Mouse (Mus musculus): Measurements from ENCODE around the gene Aimp2. TPM values are rescaled to one million over a fixed set of nuclear protein-coding genes. Genes with fewer than 3 reads are reported as not detected.
A peak's percentile ranks its signal among the peaks of the same experiment; 100 is the strongest.

The Aimp2 gene
- total and polyA plus RNA-seq, 3 experiments, result 30.4 to 40.6 (median 32.5) TPM

DNA sequence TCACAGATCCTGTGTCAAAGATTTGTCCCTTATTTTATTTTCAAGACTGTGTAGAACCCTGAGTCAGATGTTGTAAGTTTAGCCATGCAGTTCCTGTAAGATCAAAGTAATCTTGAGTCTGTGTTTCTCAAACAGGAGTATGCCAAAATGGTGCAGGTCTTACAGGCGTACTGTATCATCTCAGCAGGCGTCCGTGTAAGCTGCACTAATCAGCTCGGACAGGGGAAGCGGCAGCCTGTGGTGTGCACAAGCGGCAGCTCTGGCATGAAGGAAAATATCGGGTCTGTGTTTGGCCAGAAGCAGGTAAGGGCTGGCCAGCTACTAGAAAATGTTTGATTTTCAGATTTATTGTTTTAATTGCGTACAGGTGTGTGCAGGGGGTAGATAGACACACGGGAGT lies 6.6 kb upstream of the Aimp2 start:
- WGBS, result 95% methylated on average over 9 of the region's 9 CpGs
- TF ChIP-seq EP300 (IDR thresholded peaks at IDR 0.05; ENCODE audit: insufficient read depth, low read depth, low read length) (no peak), POLR2A (IDR thresholded peaks at IDR 0.05; ENCODE audit: insufficient read depth, low read depth, low read length) (no peak), CTCF (IDR thresholded peaks at IDR 0.05) (no peak)

DNA sequence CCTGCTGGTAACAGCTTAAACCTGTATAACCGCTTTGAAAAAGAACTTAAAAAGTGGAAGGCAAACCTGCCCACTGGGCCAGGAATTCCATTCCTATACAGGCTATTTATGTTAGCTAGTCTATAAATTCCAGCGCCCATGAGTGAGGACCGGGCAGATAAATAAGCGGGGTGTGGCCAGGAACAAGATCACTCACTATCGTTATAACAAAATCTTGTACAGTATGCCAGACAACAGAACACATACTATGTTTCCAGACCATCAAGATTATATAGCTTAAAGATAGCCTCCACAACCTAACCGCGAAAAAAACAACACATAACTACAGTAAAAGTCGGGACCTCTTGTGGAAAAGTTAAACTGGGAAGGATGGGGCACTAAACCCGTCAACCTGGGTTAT lies 721 bp downstream of the Aimp2 start:
- intact Hi-C loops (cut with DNase I), result loop anchor here (5.0 kb wide), 1 partner anchor 337 kb away; no protein-coding TSS in a partner anchor
- WGBS, result under 1% methylated on average over 9 of the region's 9 CpGs
- DNase-seq, result no peak
- TF ChIP-seq POLR2A (IDR thresholded peaks at IDR 0.05; ENCODE audit: insufficient read depth, low read depth, low read length), result no peak
- TF ChIP-seq EP300 (IDR thresholded peaks at IDR 0.05; ENCODE audit: insufficient read depth, low read depth, low read length), result no peak
- TF ChIP-seq CTCF (IDR thresholded peaks at IDR 0.05), result no peak
- Histone ChIP-seq H3K4me1 (ENCODE audit: control insufficient read depth, insufficient read depth, low read length) (no peaks in the 10 kb centered on the region), H3K79me2 (replicated peaks; ENCODE audit: control insufficient read depth, insufficient read depth, low read length) (no peaks in the 10 kb centered on the region), H3K4me3 (peak overlapping the region; percentile 86), H3K9ac (ENCODE audit: low read depth, low read length) (peak overlapping the region; percentile 81), H3K27me3 (ENCODE audit: control insufficient read depth, insufficient read depth, low read length) (no peaks in the 10 kb centered on the region), H3K27ac (peak overlapping the region; percentile 80), H3K36me3 (ENCODE audit: control insufficient read depth, insufficient read depth, low read length) (no peaks in the 10 kb centered on the region; the same call in 1 of the 2 replicates)

More for the DNA sequence above, 6.6 kb upstream of the Aimp2 start:
- no peaks in the 10 kb centered on the region for H3K27me3 ChIP-seq (ENCODE audit: control insufficient read depth, insufficient read depth, low read length)
- H3K36me3 ChIP-seq (ENCODE audit: control insufficient read depth, insufficient read depth, low read length), result no peaks in the 10 kb centered on the region
- no peaks in the 10 kb centered on the region for H3K4me1 ChIP-seq (ENCODE audit: control insufficient read depth, insufficient read depth, low read length)
- H3K4me3 ChIP-seq, result no peak overlapping the region
- DNase-seq, result no peak
- no peak overlapping the region for H3K27ac ChIP-seq
- intact Hi-C loops (cut with DNase I), result no loop called here
- no peaks in the 10 kb centered on the region for H3K79me2 ChIP-seq (replicated peaks; ENCODE audit: control insufficient read depth, insufficient read depth, low read length)
- H3K9ac ChIP-seq (ENCODE audit: low read depth, low read length), result no peak overlapping the region

- Histone ChIP-seq H3K79me2 (replicated peaks; ENCODE audit: control insufficient read depth, insufficient read depth, low read length) (no peaks in the 10 kb centered on the region), H3K36me3 (ENCODE audit: control insufficient read depth, insufficient read depth, low read length) (peaks cover 4% of the 10 kb centered on the region), H3K27me3 (ENCODE audit: control insufficient read depth, insufficient read depth, low read length) (no peaks in the 10 kb centered on the region), H3K9ac (ENCODE audit: low read depth, low read length) (no peak overlapping the region), H3K4me1 (ENCODE audit: control insufficient read depth, insufficient read depth, low read length) (no peaks in the 10 kb centered on the region), H3K4me3 (no peak overlapping the region), H3K27ac (no peak overlapping the region)
- no peak for DNase-seq
- WGBS, result 79% methylated on average over 8 of the region's 8 CpGs
- TF ChIP-seq CTCF (IDR thresholded peaks at IDR 0.05), result no peak
- no peak for TF ChIP-seq POLR2A (IDR thresholded peaks at IDR 0.05; ENCODE audit: insufficient read depth, low read depth, low read length)
- no peak for TF ChIP-seq EP300 (IDR thresholded peaks at IDR 0.05; ENCODE audit: insufficient read depth, low read depth, low read length)
- intact Hi-C loops (cut with DNase I), result loop anchor here (5.0 kb wide), 1 partner anchor 334 kb away; no protein-coding TSS in a partner anchor
These were observed 3.2 kb downstream of the Aimp2 start for GRCm38 (mm10) chr5:143906429-143906828.

GRCm38 (mm10) chr5:143903813-143904212 lies 5.8 kb downstream of the Aimp2 start:
- H3K4me1 ChIP-seq (ENCODE audit: control insufficient read depth, insufficient read depth, low read length), result peaks cover 1% of the 10 kb centered on the region
- H3K36me3 ChIP-seq (ENCODE audit: control insufficient read depth, insufficient read depth, low read length), result peaks cover 6% of the 10 kb centered on the region; the same call in 1 of the 2 replicates
- no peak overlapping the region for H3K9ac ChIP-seq (ENCODE audit: low read depth, low read length)
- WGBS, result 70% methylated on average over 4 of the region's 4 CpGs
- H3K27ac ChIP-seq, result no peak overlapping the region
- H3K27me3 ChIP-seq (ENCODE audit: control insufficient read depth, insufficient read depth, low read length), result no peaks in the 10 kb centered on the region
- no peaks in the 10 kb centered on the region for H3K79me2 ChIP-seq (replicated peaks; ENCODE audit: control insufficient read depth, insufficient read depth, low read length)
- intact Hi-C loops (cut with DNase I), result no loop called here
- no peak for TF ChIP-seq CTCF (IDR thresholded peaks at IDR 0.05)
- TF ChIP-seq POLR2A (IDR thresholded peaks at IDR 0.05; ENCODE audit: insufficient read depth, low read depth, low read length), result no peak
- no peak for TF ChIP-seq EP300 (IDR thresholded peaks at IDR 0.05; ENCODE audit: insufficient read depth, low read depth, low read length)
- no peak for DNase-seq
- H3K4me3 ChIP-seq, result no peak overlapping the region

DNA sequence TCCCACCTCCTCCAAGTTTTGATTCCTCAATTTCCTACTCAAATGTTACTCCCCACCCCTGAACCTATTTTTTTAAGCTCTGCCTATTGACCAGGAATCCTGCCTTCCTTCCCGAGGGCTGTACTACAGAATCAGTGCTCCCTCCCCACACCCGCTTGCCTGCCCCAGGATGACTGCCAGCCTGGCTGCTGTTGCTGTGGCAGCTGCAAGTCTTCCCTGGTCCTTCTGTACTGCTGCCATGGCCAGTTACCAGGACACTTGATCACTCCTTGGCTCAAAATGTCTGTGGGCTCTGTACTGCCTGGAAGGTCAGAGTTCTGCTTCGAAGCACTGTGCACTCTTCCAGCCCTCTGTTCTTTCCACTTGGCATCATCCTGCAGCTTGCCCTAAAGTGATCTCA lies 7.5 kb downstream of the Aimp2 start:
- WGBS, result 46% methylated on average over 3 of the region's 3 CpGs

GRCm38 (mm10) chr5:143897635-143898330 lies 11.9 kb downstream of the Aimp2 start, which contains the start of gene Ankrd61:
Ankrd61 (minus strand) TSS chr5:143897685.
- WGBS, result 89% methylated on average over 14 of the region's 14 CpGs

More for the DNA sequence above, 7.5 kb downstream of the Aimp2 start:
- H3K27ac ChIP-seq, result no peak overlapping the region
- peak; percentile 53 to 74 for DNase-seq
- no peak for TF ChIP-seq CTCF (IDR thresholded peaks at IDR 0.05)
- no peak for TF ChIP-seq EP300 (IDR thresholded peaks at IDR 0.05; ENCODE audit: insufficient read depth, low read depth, low read length)
- TF ChIP-seq POLR2A (IDR thresholded peaks at IDR 0.05; ENCODE audit: insufficient read depth, low read depth, low read length), result no peak
- H3K79me2 ChIP-seq (replicated peaks; ENCODE audit: control insufficient read depth, insufficient read depth, low read length), result no peaks in the 10 kb centered on the region
- no peaks in the 10 kb centered on the region for H3K27me3 ChIP-seq (ENCODE audit: control insufficient read depth, insufficient read depth, low read length)
- H3K36me3 ChIP-seq (ENCODE audit: control insufficient read depth, insufficient read depth, low read length), result peaks cover 6% of the 10 kb centered on the region; the same call in 1 of the 2 replicates
- peaks cover 1% of the 10 kb centered on the region for H3K4me1 ChIP-seq (ENCODE audit: control insufficient read depth, insufficient read depth, low read length)
- H3K4me3 ChIP-seq, result no peak overlapping the region
- H3K9ac ChIP-seq (ENCODE audit: low read depth, low read length), result no peak overlapping the region
- intact Hi-C loops (cut with DNase I), result no loop called here

More at GRCm38 (mm10) chr5:143897635-143898330, 11.9 kb downstream of the Aimp2 start, which contains the start of gene Ankrd61:
- no peak for DNase-seq
- H3K79me2 ChIP-seq (replicated peaks; ENCODE audit: control insufficient read depth, insufficient read depth, low read length), result no peaks in the 10 kb centered on the region
- no peak within 1 kb of the TSS for H3K27ac ChIP-seq
- peaks cover 6% of the 10 kb centered on the region; the same call in 1 of the 2 replicates for H3K36me3 ChIP-seq (ENCODE audit: control insufficient read depth, insufficient read depth, low read length)
- intact Hi-C loops (cut with DNase I), result no loop called here
- peaks cover 1% of the 10 kb centered on the region for H3K4me1 ChIP-seq (ENCODE audit: control insufficient read depth, insufficient read depth, low read length)
- H3K27me3 ChIP-seq (ENCODE audit: control insufficient read depth, insufficient read depth, low read length), result no peaks in the 10 kb centered on the region
- H3K9ac ChIP-seq (ENCODE audit: low read depth, low read length), result no peak within 1 kb of the TSS
- no peak within 1 kb of the TSS for H3K4me3 ChIP-seq
- no peak for TF ChIP-seq EP300 (IDR thresholded peaks at IDR 0.05; ENCODE audit: insufficient read depth, low read depth, low read length)
- 0 out of 2 replicates have a peak, but pooled peaks have one; percentile 1 for TF ChIP-seq CTCF (IDR thresholded peaks at IDR 0.05)

Data from heart, adult 2 months (tissue).